Mouse (Mus musculus) E14TG2a.4 (cell line): ENCODE measurements around the gene Dnajb14.

Experiments
- CTCF ChIP-seq: conservative IDR thresholded peaks from 2 replicates; pipeline ENCODE4 v1.5.1; 2014; ENCODE audit warnings: low read length
- NANOG ChIP-seq: IDR thresholded peaks from 2 replicates; pipeline ENCODE4 v1.6.1; 2014; ENCODE audit warnings: borderline replicate concordance, low read length, mixed read lengths
- POU5F1 ChIP-seq: IDR thresholded peaks from 2 replicates; pipeline ENCODE4 v1.6.1; 2014; ENCODE audit warnings: low read length, borderline replicate concordance

DNA sequence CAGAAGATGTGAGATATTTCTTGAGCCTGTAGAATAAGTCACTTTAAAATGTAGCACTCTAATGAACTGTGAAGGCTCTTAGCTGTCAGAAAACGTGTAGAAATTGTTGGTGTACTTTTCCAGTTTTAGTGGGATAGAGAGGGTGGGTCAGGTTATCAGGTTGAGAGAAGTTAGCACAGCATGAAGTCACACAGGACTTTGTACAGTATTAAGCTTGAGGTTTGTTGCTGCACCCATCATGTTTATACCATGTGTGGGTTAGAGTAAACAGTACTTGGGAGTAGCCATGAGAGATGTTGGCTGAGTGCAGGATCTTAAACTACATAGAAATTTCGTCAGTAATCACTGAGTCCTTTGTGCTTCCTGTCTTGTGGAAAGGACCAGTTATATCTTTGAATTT, 45.6 kb downstream of the Dnajb14 start:
- TF ChIP-seq CTCF (no peak), POU5F1 (no peak), NANOG (no peak)
